Mouse (Mus musculus): ENCODE measurements around the gene Mfng. TPM values are rescaled to one million over a fixed set of nuclear protein-coding genes. Genes with fewer than 3 reads are reported as not detected.
A peak's percentile ranks its signal among the peaks of the same experiment; 100 is the strongest.

The Mfng gene
- polyA plus RNA-seq, 1 experiment from 2014 or later = 8.3 TPM

- WGBS = 38% methylated on average over 5 of the region's 5 CpGs
- Histone ChIP-seq H3K9ac (ENCODE audit: low read length) (no peak overlapping the region), H3K27ac (replicated peaks in 1 of 2; ENCODE audit: control insufficient read depth in 1 of 2, insufficient read depth in 1 of 2, low read depth in 2 of 2, low read length in 2 of 2) (no peak overlapping the region), H3K27me3 (ENCODE audit: control insufficient read depth, insufficient read depth, low read length) (peaks cover 92% of the 10 kb centered on the region), H3K4me3 (ENCODE audit: control insufficient read depth in 1 of 2, insufficient read depth in 1 of 2, low read depth in 1 of 2, low read length in 2 of 2) (no peak overlapping the region), H3K4me1 (ENCODE audit: control insufficient read depth in 2 of 2, insufficient read depth in 2 of 2, low read length in 2 of 2) (peaks cover 6 to 26% of the 10 kb centered on the region in 2 experiments), H3K9me3 (ENCODE audit: control insufficient read depth, low read length) (no peaks in the 10 kb centered on the region), H3K4me2 (ENCODE audit: low read length) (no peak overlapping the region), H3K36me3 (ENCODE audit: control insufficient read depth, insufficient read depth, low read length) (no peaks in the 10 kb centered on the region)
- no peak for ATAC-seq (ENCODE audit: insufficient number of reproducible peaks, insufficient read depth, low FRiP score, low read depth)
Observed at GRCm38 (mm10) chr15:78715856-78716255, 57.4 kb downstream of the Mfng start.

- Histone ChIP-seq H3K27me3 (ENCODE audit: control insufficient read depth, insufficient read depth, low read length) (peaks cover 94% of the 10 kb centered on the region), H3K27ac (replicated peaks in 1 of 2; ENCODE audit: control insufficient read depth in 1 of 2, insufficient read depth in 1 of 2, low read depth in 2 of 2, low read length in 2 of 2) (no peak overlapping the region), H3K4me2 (ENCODE audit: low read length) (no peak overlapping the region), H3K4me3 (ENCODE audit: control insufficient read depth in 1 of 2, insufficient read depth in 1 of 2, low read depth in 1 of 2, low read length in 2 of 2) (no peak overlapping the region), H3K36me3 (ENCODE audit: control insufficient read depth, insufficient read depth, low read length) (no peaks in the 10 kb centered on the region), H3K9me3 (ENCODE audit: control insufficient read depth, low read length) (no peaks in the 10 kb centered on the region), H3K9ac (ENCODE audit: low read length) (no peak overlapping the region), H3K4me1 (ENCODE audit: control insufficient read depth in 2 of 2, insufficient read depth in 2 of 2, low read length in 2 of 2) (peaks cover 0 to 12% of the 10 kb centered on the region in 2 experiments; a peak in 2 of 4 replicates)
- no peak for ATAC-seq (ENCODE audit: insufficient number of reproducible peaks, insufficient read depth, low FRiP score, low read depth)
- WGBS = 79% methylated on average over 7 of the region's 7 CpGs
Observed at GRCm38 (mm10) chr15:78713751-78714150, 59.5 kb downstream of the Mfng start.

GRCm38 (mm10) chr15:78712335-78713258 lies 60.7 kb downstream of the Mfng start:
- no peak for ATAC-seq (ENCODE audit: insufficient number of reproducible peaks, insufficient read depth, low FRiP score, low read depth)

DNA sequence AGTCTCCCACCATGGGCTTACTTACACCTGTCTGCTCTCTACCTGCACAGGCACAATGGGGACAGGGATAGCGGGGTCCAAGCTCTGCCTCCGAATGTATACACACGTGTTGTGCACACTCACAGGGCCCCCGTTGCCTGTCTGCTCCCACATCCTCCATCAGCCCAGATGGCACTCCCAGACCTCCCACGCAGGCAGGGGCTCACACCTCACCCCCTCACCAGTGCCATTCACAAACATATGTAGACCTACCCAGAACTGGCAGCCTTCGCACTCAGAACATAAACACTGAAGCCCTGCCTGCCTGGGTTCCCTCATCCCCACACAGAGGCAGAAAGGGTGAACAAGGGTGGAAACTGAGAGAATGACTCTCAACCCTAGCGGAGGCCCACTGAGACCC lies 61.3 kb downstream of the Mfng start:
- Histone ChIP-seq H3K36me3 (ENCODE audit: control insufficient read depth, insufficient read depth, low read length) (no peaks in the 10 kb centered on the region), H3K9me3 (ENCODE audit: control insufficient read depth, low read length) (no peaks in the 10 kb centered on the region), H3K4me1 (ENCODE audit: control insufficient read depth in 2 of 2, insufficient read depth in 2 of 2, low read length in 2 of 2) (0 out of 4 replicates have a peak, but pooled peaks cover 0 to 3% of the 10 kb centered on the region in 2 experiments), H3K27ac (replicated peaks in 1 of 2; ENCODE audit: control insufficient read depth in 1 of 2, insufficient read depth in 1 of 2, low read depth in 2 of 2, low read length in 2 of 2) (no peak overlapping the region), H3K4me3 (ENCODE audit: control insufficient read depth in 1 of 2, insufficient read depth in 1 of 2, low read depth in 1 of 2, low read length in 2 of 2) (no peak overlapping the region), H3K27me3 (ENCODE audit: control insufficient read depth, insufficient read depth, low read length) (peaks cover 81% of the 10 kb centered on the region), H3K4me2 (ENCODE audit: low read length) (no peak overlapping the region), H3K9ac (ENCODE audit: low read length) (no peak overlapping the region)
- no peak for ATAC-seq (ENCODE audit: insufficient number of reproducible peaks, insufficient read depth, low FRiP score, low read depth)
- WGBS = 66% methylated on average over 7 of the region's 7 CpGs

More at GRCm38 (mm10) chr15:78712335-78713258, 60.7 kb downstream of the Mfng start:
- Histone ChIP-seq H3K36me3 (ENCODE audit: control insufficient read depth, insufficient read depth, low read length) (no peaks in the 10 kb centered on the region), H3K27me3 (ENCODE audit: control insufficient read depth, insufficient read depth, low read length) (peaks cover 88% of the 10 kb centered on the region), H3K4me1 (ENCODE audit: control insufficient read depth in 2 of 2, insufficient read depth in 2 of 2, low read length in 2 of 2) (0 out of 4 replicates have a peak, but pooled peaks cover 0 to 3% of the 10 kb centered on the region in 2 experiments), H3K27ac (replicated peaks in 1 of 2; ENCODE audit: control insufficient read depth in 1 of 2, insufficient read depth in 1 of 2, low read depth in 2 of 2, low read length in 2 of 2) (no peak overlapping the region), H3K4me3 (ENCODE audit: control insufficient read depth in 1 of 2, insufficient read depth in 1 of 2, low read depth in 1 of 2, low read length in 2 of 2) (no peak overlapping the region), H3K9me3 (ENCODE audit: control insufficient read depth, low read length) (no peaks in the 10 kb centered on the region), H3K9ac (ENCODE audit: low read length) (no peak overlapping the region), H3K4me2 (ENCODE audit: low read length) (peak overlapping the region; percentile 32; the same call in 1 of the 2 replicates)
- 8% methylated on average over 53 of the region's 53 CpGs for WGBS

- H3K9me3 ChIP-seq (ENCODE audit: control insufficient read depth, low read length) = no peaks in the 10 kb centered on the region
- WGBS = 51% methylated on average over 6 of the region's 6 CpGs
- H3K27ac ChIP-seq (replicated peaks in 1 of 2; ENCODE audit: control insufficient read depth in 1 of 2, insufficient read depth in 1 of 2, low read depth in 2 of 2, low read length in 2 of 2) = no peak overlapping the region
- no peak overlapping the region for H3K4me3 ChIP-seq (ENCODE audit: control insufficient read depth in 1 of 2, insufficient read depth in 1 of 2, low read depth in 1 of 2, low read length in 2 of 2)
- ATAC-seq (ENCODE audit: insufficient number of reproducible peaks, insufficient read depth, low FRiP score, low read depth) = no peak
- peaks cover 68% of the 10 kb centered on the region for H3K27me3 ChIP-seq (ENCODE audit: control insufficient read depth, insufficient read depth, low read length)
- no peak overlapping the region for H3K4me2 ChIP-seq (ENCODE audit: low read length)
- H3K4me1 ChIP-seq (ENCODE audit: control insufficient read depth in 2 of 2, insufficient read depth in 2 of 2, low read length in 2 of 2) = peaks cover 0 to 3% of the 10 kb centered on the region in 2 experiments; a peak in 1 of 4 replicates
- no peak overlapping the region for H3K9ac ChIP-seq (ENCODE audit: low read length)
- H3K36me3 ChIP-seq (ENCODE audit: control insufficient read depth, insufficient read depth, low read length) = no peaks in the 10 kb centered on the region
Observed at GRCm38 (mm10) chr15:78710634-78711033, 62.6 kb downstream of the Mfng start.

DNA sequence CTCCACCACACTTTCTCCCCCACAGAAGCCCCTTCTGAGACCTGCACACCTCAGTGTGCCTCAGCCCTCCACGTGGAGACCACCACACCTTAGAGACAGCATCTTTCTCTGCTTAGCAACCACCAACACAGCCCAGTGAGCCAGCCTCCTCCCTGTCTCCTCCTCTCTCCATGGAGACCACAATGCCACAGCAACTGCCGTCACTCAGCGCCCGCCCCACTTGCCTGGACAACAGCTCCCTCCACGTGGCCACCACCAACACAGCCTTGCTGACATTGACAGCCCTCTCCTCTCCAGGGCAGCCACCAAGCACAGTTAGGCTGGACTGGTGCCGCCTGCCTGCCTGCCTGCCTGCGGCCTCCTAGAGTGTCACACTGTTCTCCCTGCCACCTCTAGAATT lies 63.5 kb downstream of the Mfng start:
- no peak for ATAC-seq (ENCODE audit: insufficient number of reproducible peaks, insufficient read depth, low FRiP score, low read depth)
- Histone ChIP-seq H3K4me1 (ENCODE audit: control insufficient read depth in 2 of 2, insufficient read depth in 2 of 2, low read length in 2 of 2) (peaks cover 0 to 3% of the 10 kb centered on the region in 2 experiments; a peak in 1 of 4 replicates), H3K27me3 (ENCODE audit: control insufficient read depth, insufficient read depth, low read length) (peaks cover 60% of the 10 kb centered on the region), H3K27ac (replicated peaks in 1 of 2; ENCODE audit: control insufficient read depth in 1 of 2, insufficient read depth in 1 of 2, low read depth in 2 of 2, low read length in 2 of 2) (no peak overlapping the region), H3K4me2 (ENCODE audit: low read length) (no peak overlapping the region), H3K4me3 (ENCODE audit: control insufficient read depth in 1 of 2, insufficient read depth in 1 of 2, low read depth in 1 of 2, low read length in 2 of 2) (no peak overlapping the region), H3K9ac (ENCODE audit: low read length) (no peak overlapping the region), H3K9me3 (ENCODE audit: control insufficient read depth, low read length) (no peaks in the 10 kb centered on the region), H3K36me3 (ENCODE audit: control insufficient read depth, insufficient read depth, low read length) (no peaks in the 10 kb centered on the region)
- WGBS = 11% methylated on average over 7 of the region's 7 CpGs

DNA sequence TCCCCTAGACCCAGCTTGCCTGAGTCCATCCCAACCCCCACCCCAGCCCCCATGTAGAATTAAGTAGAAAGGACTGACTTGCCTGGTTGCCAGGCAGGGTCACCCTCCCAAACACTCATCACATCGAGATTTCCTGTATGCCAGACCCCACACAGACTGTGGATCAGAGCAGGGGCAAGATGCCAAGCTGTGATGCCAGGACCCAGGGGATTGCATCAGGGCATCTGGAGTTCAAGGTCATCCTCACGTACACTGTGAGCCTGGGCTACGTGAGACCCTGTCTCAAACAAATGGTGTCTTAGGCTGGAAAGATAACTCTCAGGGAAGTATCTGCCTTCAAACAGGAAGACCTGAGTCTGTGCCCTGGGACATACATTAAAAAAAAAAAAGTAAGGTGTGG lies 66.6 kb downstream of the Mfng start:
- Histone ChIP-seq H3K9me3 (ENCODE audit: control insufficient read depth, low read length) (no peaks in the 10 kb centered on the region), H3K4me3 (ENCODE audit: control insufficient read depth in 1 of 2, insufficient read depth in 1 of 2, low read depth in 1 of 2, low read length in 2 of 2) (no peak overlapping the region), H3K4me1 (ENCODE audit: control insufficient read depth in 2 of 2, insufficient read depth in 2 of 2, low read length in 2 of 2) (peaks cover 2% of the 10 kb centered on the region in 2 experiments; a peak in 1 of 4 replicates), H3K4me2 (ENCODE audit: low read length) (no peak overlapping the region), H3K27ac (replicated peaks in 1 of 2; ENCODE audit: control insufficient read depth in 1 of 2, insufficient read depth in 1 of 2, low read depth in 2 of 2, low read length in 2 of 2) (no peak overlapping the region), H3K27me3 (ENCODE audit: control insufficient read depth, insufficient read depth, low read length) (peaks cover 34% of the 10 kb centered on the region), H3K36me3 (ENCODE audit: control insufficient read depth, insufficient read depth, low read length) (no peaks in the 10 kb centered on the region), H3K9ac (ENCODE audit: low read length) (no peak overlapping the region)
- no peak for ATAC-seq (ENCODE audit: insufficient number of reproducible peaks, insufficient read depth, low FRiP score, low read depth)
- WGBS = 29% methylated on average over 3 of the region's 3 CpGs
